Mouse (Mus musculus) gastrocnemius, postnatal 10 days (tissue): ENCODE data around the gene Jmy. TPM values are rescaled to one million over a fixed set of nuclear protein-coding genes. Genes with fewer than 3 reads are reported as not detected.

Experiments
- total RNA-seq, 2 experiments: library from RNA; stranded (reverse); gene quantifications; 2 replicates each; pipeline ENCODE4 v1.2.3; 2021

Jmy gene
- total RNA-seq, 2 experiments from 2014 or later = 20.9 to 22.9 TPM

Other genes with a start within 250 kb of the Jmy start
- gene Homer1, start 200.2 kb downstream of the Jmy start, total RNA-seq = 10 to 100 TPM; 45.0 to 60.9 TPM
- under 1 TPM in 1 of 2 experiments, not detected in 1; 0.54 TPM for gene Bhmt, start 138.2 kb upstream of the Jmy start, total RNA-seq
- under 1 TPM in 1 of 2 experiments, not detected in 1; 0.20 TPM for gene Bhmt2, start 174.5 kb upstream of the Jmy start, total RNA-seq
- gene Dmgdh, start 174.6 kb upstream of the Jmy start, total RNA-seq = not detected